Mouse (Mus musculus): ENCODE results near the gene Gm49378. TPM values are rescaled to one million over a fixed set of nuclear protein-coding genes. Genes with fewer than 3 reads are reported as not detected.
A peak's percentile ranks its signal among the peaks of the same experiment; 100 is the strongest.

Gm49378 gene
- polyA plus RNA-seq, 1 experiment from 2014 or later = 4.0 TPM

DNA sequence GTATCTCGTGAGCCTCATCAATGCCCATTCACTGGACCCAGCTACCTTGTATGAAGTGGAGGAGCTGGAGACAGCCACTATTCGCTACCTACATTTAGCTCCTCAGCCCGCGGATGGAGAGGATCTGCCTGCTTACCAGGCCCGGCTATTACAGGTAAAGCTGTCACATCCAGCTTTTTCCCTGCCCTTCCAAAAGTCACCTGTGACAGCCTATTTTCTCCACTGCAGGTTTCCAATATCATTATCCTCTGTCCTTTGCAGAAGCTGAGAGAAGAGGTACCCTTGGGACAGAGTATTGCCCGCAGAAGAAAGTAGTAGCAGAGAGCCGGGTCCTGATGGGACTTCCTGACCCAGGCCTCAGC is 34.4 kb downstream of the Gm49378 start, which contains the start of gene Irf9:
TSS of gene Irf9 (plus strand) at position 301 of the 362 bp plus-strand sequence.
- DNase-seq (ENCODE audit: low spot score) (no peak), ATAC-seq (ENCODE audit: low FRiP score) (no peak)
- Histone ChIP-seq H3K27ac (ENCODE audit: low read depth, low read length) (no peak within 1 kb of the TSS), H3K9ac (ENCODE audit: low read depth, low read length) (peak within 1 kb of the TSS; percentile 31; the same call in 1 of the 2 replicates), H3K4me3 (ENCODE audit: low read depth, low read length) (no peak within 1 kb of the TSS), H3K4me1 (replicated peaks; ENCODE audit: control insufficient read depth, insufficient read depth, low read length) (no peaks in the 10 kb centered on the region), H3K27me3 (ENCODE audit: control insufficient read depth, insufficient read depth, low read length) (no peaks in the 10 kb centered on the region), H3K9me3 (ENCODE audit: control insufficient read depth, low read length) (no peaks in the 10 kb centered on the region), H3K4me2 (replicated peaks; ENCODE audit: low read depth, low read length) (no peak within 1 kb of the TSS; the same call in 1 of the 2 replicates), H3K36me3 (ENCODE audit: control insufficient read depth, insufficient read depth, low read length) (0 out of 2 replicates have a peak, but pooled peaks cover 5% of the 10 kb centered on the region)
- WGBS = 82% methylated on average over 7 of the region's 7 CpGs

DNA sequence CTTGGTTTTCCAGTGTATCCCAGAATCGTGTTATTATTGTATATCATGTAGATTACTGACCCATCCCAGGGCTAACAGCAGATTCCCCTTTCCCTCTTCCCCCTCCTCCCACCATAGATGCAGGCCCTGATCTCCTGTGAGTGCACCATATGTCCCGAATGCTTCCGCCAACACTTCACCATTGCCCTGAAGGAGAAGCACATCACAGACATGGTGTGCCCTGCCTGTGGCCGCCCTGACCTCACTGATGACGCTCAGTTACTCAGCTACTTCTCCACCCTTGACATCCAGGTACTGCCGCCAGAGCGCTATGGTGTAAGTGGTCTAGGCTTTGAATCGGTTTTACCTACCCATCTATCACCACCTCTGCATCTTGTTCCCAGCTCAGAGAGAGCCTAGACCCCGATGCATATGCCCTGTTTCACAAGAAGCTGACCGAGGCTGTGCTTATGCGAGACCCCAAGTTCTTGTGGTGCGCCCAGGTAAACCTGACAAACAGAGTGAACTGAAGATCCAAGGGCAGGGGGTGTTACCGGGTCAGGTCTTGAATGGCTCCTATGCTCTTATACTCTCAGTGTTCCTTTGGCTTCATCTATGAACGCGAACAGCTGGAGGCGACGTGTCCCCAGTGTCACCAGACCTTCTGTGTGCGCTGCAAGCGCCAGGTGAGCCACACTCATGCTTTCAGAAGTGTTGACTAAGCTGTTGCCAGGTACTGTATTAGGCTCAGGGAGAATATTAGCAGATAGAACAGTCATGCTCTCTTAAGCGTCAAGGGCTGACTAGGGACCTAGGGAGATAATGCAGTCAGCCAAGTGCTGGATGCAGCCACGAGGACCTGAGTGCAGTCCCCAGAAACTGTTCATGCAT is 38.9 kb downstream of the Gm49378 start:
- no peaks in the 10 kb centered on the region for H3K4me1 ChIP-seq (replicated peaks; ENCODE audit: control insufficient read depth, insufficient read depth, low read length)
- no peak overlapping the region for H3K4me3 ChIP-seq (ENCODE audit: low read depth, low read length)
- H3K9ac ChIP-seq (ENCODE audit: low read depth, low read length) = no peak overlapping the region
- no peak for DNase-seq (ENCODE audit: low spot score)
- no peak overlapping the region for H3K4me2 ChIP-seq (replicated peaks; ENCODE audit: low read depth, low read length)
- no peak for ATAC-seq (ENCODE audit: low FRiP score)
- no peak overlapping the region for H3K27ac ChIP-seq (ENCODE audit: low read depth, low read length)
- no peaks in the 10 kb centered on the region for H3K27me3 ChIP-seq (ENCODE audit: control insufficient read depth, insufficient read depth, low read length)
- H3K9me3 ChIP-seq (ENCODE audit: control insufficient read depth, low read length) = no peaks in the 10 kb centered on the region
- 95% methylated on average over 21 of the region's 21 CpGs for WGBS
- 0 out of 2 replicates have a peak, but pooled peaks cover 4% of the 10 kb centered on the region for H3K36me3 ChIP-seq (ENCODE audit: control insufficient read depth, insufficient read depth, low read length)

GRCm38 (mm10) chr14:55596036-55596690 is 41.5 kb downstream of the Gm49378 start:
- Histone ChIP-seq H3K36me3 (ENCODE audit: control insufficient read depth, insufficient read depth, low read length) (0 out of 2 replicates have a peak, but pooled peaks cover 4% of the 10 kb centered on the region), H3K9ac (ENCODE audit: low read depth, low read length) (no peak overlapping the region), H3K4me3 (ENCODE audit: low read depth, low read length) (no peak overlapping the region), H3K27me3 (ENCODE audit: control insufficient read depth, insufficient read depth, low read length) (no peaks in the 10 kb centered on the region), H3K9me3 (ENCODE audit: control insufficient read depth, low read length) (no peaks in the 10 kb centered on the region), H3K4me2 (replicated peaks; ENCODE audit: low read depth, low read length) (no peak overlapping the region), H3K4me1 (replicated peaks; ENCODE audit: control insufficient read depth, insufficient read depth, low read length) (peaks cover 3% of the 10 kb centered on the region; the same call in 1 of the 2 replicates), H3K27ac (ENCODE audit: low read depth, low read length) (no peak overlapping the region)
- WGBS = 75% methylated on average over 13 of the region's 13 CpGs
- ATAC-seq (ENCODE audit: low FRiP score) = no peak
- no peak for DNase-seq (ENCODE audit: low spot score)

DNA sequence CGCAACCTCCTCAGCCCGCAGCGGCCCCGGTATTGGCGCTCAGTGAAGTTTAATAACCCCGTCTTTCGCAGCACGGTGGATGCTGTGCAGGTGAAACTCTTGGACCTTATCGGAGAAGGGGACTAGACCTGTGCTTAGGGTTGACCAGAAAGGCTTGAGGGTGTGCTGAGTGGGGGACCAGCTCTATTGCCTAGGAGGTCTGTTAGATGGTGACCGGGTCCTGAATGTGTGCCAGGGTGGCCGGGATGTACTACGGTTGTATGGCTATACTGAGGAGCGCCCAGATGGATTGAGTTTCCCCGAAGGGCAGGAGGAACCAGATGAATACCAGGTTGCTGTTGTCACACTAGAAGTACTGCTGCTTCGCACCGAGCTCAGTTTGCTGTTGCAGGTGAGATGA is 45.5 kb downstream of the Gm49378 start:
- Histone ChIP-seq H3K9ac (ENCODE audit: low read depth, low read length) (peak overlapping the region; percentile 78), H3K27ac (ENCODE audit: low read depth, low read length) (peak overlapping the region; percentile 68), H3K4me3 (ENCODE audit: low read depth, low read length) (peak overlapping the region; percentile 82), H3K4me2 (replicated peaks; ENCODE audit: low read depth, low read length) (peak overlapping the region; percentile 94), H3K27me3 (ENCODE audit: control insufficient read depth, insufficient read depth, low read length) (no peaks in the 10 kb centered on the region), H3K36me3 (ENCODE audit: control insufficient read depth, insufficient read depth, low read length) (0 out of 2 replicates have a peak, but pooled peaks cover 2% of the 10 kb centered on the region), H3K4me1 (replicated peaks; ENCODE audit: control insufficient read depth, insufficient read depth, low read length) (peaks cover 7% of the 10 kb centered on the region; the same call in 1 of the 2 replicates), H3K9me3 (ENCODE audit: control insufficient read depth, low read length) (no peaks in the 10 kb centered on the region)
- DNase-seq (ENCODE audit: low spot score) (no peak), ATAC-seq (ENCODE audit: low FRiP score) (no peak)
- WGBS = 7% methylated on average over 16 of the region's 16 CpGs

DNA sequence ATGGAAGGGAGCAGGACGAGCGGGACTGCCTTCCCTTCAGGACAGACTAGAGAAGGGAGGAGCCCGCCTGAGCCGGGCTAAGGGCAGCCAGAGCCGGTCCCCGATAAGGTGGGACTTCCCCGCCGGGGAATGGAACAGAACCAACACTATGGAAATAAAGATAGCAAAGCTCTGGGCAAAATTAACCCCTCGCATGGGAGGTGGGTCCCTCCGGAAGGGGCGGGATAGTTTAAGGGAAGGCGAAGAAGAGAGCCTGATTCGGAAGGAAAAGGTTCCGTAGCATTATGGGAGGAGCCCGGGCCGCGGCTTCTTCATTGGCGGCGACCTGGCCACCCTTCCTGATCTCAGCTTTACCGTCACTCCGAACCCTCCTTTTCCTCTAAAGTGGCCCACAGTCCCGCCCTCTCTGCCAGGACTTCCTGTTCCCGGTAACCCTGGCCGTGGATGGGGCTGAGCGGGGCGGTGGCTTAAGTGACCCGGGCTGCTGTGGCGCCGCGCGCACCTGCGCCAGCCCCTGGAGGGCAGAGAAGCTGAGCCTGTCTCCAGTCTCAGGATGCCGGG is 46.3 kb downstream of the Gm49378 start, which contains the start of gene Rnf31:
TSS of gene Rnf31 (plus strand) at position 378 of the 561 bp plus-strand sequence.
- ATAC-seq (ENCODE audit: low FRiP score) (peak; percentile 89), DNase-seq (ENCODE audit: low spot score) (peak; percentile 87)
- no peaks in the 10 kb centered on the region for H3K27me3 ChIP-seq (ENCODE audit: control insufficient read depth, insufficient read depth, low read length)
- WGBS = under 1% methylated on average over 33 of the region's 33 CpGs
- peaks cover 7% of the 10 kb centered on the region; the same call in 1 of the 2 replicates for H3K4me1 ChIP-seq (replicated peaks; ENCODE audit: control insufficient read depth, insufficient read depth, low read length)
- peak within 1 kb of the TSS; percentile 82 for H3K4me3 ChIP-seq (ENCODE audit: low read depth, low read length)
- no peaks in the 10 kb centered on the region for H3K9me3 ChIP-seq (ENCODE audit: control insufficient read depth, low read length)
- H3K36me3 ChIP-seq (ENCODE audit: control insufficient read depth, insufficient read depth, low read length) = 0 out of 2 replicates have a peak, but pooled peaks cover 2% of the 10 kb centered on the region
- peak within 1 kb of the TSS; percentile 68 for H3K27ac ChIP-seq (ENCODE audit: low read depth, low read length)
- H3K4me2 ChIP-seq (replicated peaks; ENCODE audit: low read depth, low read length) = peak within 1 kb of the TSS; percentile 94
- peak within 1 kb of the TSS; percentile 78 for H3K9ac ChIP-seq (ENCODE audit: low read depth, low read length)

GRCm38 (mm10) chr14:55590748-55591330 is 46.9 kb downstream of the Gm49378 start, which contains the start of gene Psme2:
Gene Psme2 (minus strand): TSS chr14:55591113.
- H3K36me3 ChIP-seq (ENCODE audit: control insufficient read depth, insufficient read depth, low read length) = 0 out of 2 replicates have a peak, but pooled peaks cover 2% of the 10 kb centered on the region
- H3K4me1 ChIP-seq (replicated peaks; ENCODE audit: control insufficient read depth, insufficient read depth, low read length) = peaks cover 7% of the 10 kb centered on the region; the same call in 1 of the 2 replicates
- peak within 1 kb of the TSS; percentile 78 for H3K9ac ChIP-seq (ENCODE audit: low read depth, low read length)
- H3K27me3 ChIP-seq (ENCODE audit: control insufficient read depth, insufficient read depth, low read length) = no peaks in the 10 kb centered on the region
- peak within 1 kb of the TSS; percentile 68 for H3K27ac ChIP-seq (ENCODE audit: low read depth, low read length)
- peak within 1 kb of the TSS; percentile 94 for H3K4me2 ChIP-seq (replicated peaks; ENCODE audit: low read depth, low read length)
- WGBS = 2% methylated on average over 22 of the region's 22 CpGs
- peak; percentile 97 for ATAC-seq (ENCODE audit: low FRiP score)
- peak; percentile 90 for DNase-seq (ENCODE audit: low spot score)
- H3K4me3 ChIP-seq (ENCODE audit: low read depth, low read length) = peak within 1 kb of the TSS; percentile 82
- no peaks in the 10 kb centered on the region for H3K9me3 ChIP-seq (ENCODE audit: control insufficient read depth, low read length)

- H3K27me3 ChIP-seq (ENCODE audit: control insufficient read depth, insufficient read depth, low read length) = no peaks in the 10 kb centered on the region
- H3K9ac ChIP-seq (ENCODE audit: low read depth, low read length) = peak overlapping the region; percentile 78; the same call in 1 of the 2 replicates
- WGBS = 88% methylated on average over 11 of the region's 11 CpGs
- H3K4me1 ChIP-seq (replicated peaks; ENCODE audit: control insufficient read depth, insufficient read depth, low read length) = peaks cover 7% of the 10 kb centered on the region; the same call in 1 of the 2 replicates
- peak overlapping the region; percentile 82 for H3K4me3 ChIP-seq (ENCODE audit: low read depth, low read length)
- no peak overlapping the region for H3K27ac ChIP-seq (ENCODE audit: low read depth, low read length)
- DNase-seq (ENCODE audit: low spot score) (no peak), ATAC-seq (ENCODE audit: low FRiP score) (no peak)
- H3K4me2 ChIP-seq (replicated peaks; ENCODE audit: low read depth, low read length) = peak overlapping the region; percentile 94
- H3K9me3 ChIP-seq (ENCODE audit: control insufficient read depth, low read length) = no peaks in the 10 kb centered on the region
- no peaks in the 10 kb centered on the region for H3K36me3 ChIP-seq (ENCODE audit: control insufficient read depth, insufficient read depth, low read length)
Measured at GRCm38 (mm10) chr14:55589771-55590448, 47.8 kb downstream of the Gm49378 start.

Measured in hindbrain, embryonic 11.5 days (tissue).